Mouse (Mus musculus): Measurements from ENCODE around the gene Mfsd7a.
A peak's percentile ranks its signal among the peaks of the same experiment; 100 is the strongest.
"Not testable (repeated sequence)": the region's sequence is repeated elsewhere in the genome, so short reads cannot be mapped to it uniquely, and the experiment has no call there.

The Mfsd7a gene

DNA sequence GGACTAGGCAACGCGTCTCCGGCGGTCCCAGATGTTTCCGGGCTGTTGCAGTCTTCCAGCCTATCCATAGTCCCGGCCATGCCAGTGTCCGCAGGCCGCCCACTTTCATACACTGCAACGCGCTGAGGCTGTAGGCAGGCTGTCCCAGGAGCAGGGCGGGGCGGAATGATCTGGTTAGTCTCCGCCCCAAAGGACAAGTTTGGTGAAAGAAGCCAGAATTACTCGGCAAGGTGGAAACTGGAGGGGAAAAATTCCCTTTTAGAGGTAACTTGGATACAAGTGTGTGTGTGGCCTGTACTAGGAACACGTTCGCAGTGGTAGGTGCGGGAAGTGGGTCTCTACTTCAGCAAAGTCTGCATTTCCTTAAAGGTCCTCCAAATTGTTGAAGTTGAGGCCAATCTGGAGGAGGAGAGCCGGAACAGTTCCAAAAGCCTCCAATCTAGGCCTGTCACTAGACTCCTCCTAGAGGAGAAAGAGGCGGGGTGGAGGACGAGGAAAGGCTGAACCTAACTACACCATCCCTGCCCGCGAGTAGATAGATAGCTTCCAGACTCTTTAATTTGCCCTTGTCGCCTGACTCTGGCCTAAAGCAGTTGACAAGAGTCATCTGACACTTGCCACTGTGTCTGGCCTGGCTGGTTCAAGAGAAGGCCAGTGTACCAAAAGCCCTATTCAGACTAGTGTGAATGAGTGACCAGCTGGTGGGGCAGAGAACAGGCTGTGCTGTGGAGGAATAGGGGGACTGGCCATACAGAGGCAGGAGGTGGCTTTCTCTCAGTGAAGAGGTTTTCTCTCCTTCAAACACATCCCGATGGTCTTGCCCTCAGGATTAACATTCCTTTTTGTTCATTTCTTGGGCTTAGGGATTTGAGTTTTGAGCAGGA is at the start of gene Mfsd7a:
Gene Mfsd7a, minus strand, starts transcription at position 107 of the 884 bp plus-strand sequence.
- DNase-seq, result peak; percentile 86

DNA sequence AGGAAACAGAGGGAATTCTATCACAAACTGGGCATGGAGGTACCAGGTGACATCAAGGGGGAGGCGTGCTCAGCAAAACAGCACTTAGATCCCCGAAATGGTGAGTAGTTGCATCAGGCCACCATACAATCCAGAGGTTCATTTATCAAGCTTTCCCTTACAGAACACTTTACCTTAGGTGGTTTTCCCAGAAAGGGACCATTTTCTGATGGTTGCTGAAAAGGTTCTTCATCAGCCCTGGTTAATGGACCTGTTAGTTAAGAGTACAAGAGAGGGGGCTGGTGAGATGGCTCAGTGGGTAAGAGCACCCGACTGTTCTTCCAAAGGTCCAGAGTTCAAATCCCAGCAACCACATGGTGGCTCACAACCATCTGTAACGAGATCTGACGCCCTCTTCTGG is 37.5 kb upstream of the Mfsd7a start:
- DNase-seq, result not testable (repeated sequence)

DNA sequence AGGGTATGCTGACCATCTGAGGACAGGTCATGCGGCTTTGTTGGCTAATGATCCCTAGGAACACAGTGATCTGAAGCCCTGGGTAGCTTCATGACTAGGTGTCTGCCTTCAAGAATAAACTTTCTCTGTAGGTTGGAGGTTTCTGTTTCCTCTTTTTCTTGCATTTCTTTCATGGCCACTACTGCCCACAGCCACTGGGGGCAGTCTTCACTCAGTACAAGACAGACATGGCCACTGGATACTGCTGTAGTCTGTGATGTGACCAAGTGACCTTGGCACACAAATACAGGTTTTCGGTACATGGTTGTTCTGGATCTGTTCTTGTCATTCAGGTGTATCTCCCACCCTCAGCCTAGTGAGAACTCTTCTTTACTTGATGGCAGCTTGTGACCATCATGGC is 36.5 kb upstream of the Mfsd7a start:
- DNase-seq, result peak; percentile 32

DNA sequence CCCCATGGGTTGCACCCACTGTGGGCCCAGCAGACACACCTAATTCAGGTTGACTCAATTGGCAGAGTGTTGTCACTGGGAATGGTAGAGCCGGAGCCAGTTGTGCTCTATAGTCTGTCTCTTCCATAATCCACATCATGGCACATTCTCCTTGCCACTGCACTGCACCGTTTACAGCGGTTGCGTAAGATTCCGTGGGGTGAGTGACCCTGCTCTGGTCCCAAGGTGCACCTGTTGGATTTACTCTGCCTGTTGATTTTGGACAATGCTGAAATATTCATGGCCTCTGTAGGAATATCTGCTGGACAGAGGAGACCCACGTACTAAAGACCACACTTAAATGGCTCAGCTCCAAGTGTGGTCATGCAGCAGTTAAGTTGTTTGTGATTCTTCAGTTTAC is 34.3 kb upstream of the Mfsd7a start:
- no peak for DNase-seq

DNA sequence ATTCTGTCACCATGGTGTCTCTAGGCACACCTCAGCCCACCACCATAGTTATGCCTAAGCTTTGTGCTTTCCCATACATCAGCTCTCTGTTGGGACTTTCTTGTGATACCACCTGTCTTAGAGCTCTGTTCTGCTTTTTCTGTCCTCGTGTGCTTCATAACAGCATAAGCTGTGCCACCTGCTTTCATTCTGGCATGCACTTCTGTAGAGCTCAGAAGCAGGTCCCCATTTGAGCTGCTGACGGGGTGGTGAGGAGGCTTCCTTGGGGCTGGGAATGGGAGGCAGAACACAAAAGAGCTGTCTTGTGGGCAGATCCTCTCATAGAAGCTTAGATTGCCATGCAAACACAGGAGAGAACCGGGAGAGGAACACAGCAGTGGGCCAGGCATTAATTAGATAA is 27.3 kb upstream of the Mfsd7a start:
- no peak for DNase-seq

DNA sequence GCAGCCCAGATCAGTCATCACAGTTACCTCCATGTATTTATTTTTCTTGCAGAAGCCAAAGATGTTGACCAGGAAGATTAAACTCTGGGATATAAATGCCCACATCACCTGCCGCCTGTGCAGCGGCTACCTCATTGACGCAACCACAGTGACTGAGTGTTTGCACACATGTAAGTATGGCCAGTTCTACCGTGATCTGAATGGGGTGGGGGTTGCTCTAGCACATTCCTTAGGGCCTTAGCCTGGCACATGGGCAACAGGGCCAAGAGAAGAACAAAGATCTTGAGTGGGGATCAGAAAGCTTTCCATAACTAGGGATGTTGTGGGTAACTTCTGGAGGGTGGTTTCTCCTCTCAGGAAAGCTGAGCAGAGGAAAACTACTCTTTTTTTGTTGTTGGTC is 25.0 kb upstream of the Mfsd7a start:
- no peak for DNase-seq

DNA sequence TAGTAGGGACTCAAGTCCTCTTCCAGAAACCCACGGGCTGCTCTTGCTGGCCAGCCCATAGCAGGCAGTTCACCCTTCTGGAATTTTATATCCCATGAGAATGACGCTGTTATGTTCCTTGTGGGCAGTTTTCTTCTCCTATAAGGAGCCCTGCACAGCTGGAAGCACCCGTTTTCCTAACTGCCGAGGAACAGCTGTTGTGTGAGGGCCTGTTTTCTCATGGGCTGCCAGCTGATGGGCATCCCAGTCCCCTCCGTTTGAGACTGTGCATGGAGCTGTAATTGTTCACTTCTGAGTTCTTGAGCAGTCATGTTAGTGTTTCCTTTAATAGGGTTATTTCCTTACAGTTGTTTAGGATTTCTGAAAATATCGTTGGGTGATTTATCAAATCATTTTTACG is 20.9 kb upstream of the Mfsd7a start:
- no peak for DNase-seq

DNA sequence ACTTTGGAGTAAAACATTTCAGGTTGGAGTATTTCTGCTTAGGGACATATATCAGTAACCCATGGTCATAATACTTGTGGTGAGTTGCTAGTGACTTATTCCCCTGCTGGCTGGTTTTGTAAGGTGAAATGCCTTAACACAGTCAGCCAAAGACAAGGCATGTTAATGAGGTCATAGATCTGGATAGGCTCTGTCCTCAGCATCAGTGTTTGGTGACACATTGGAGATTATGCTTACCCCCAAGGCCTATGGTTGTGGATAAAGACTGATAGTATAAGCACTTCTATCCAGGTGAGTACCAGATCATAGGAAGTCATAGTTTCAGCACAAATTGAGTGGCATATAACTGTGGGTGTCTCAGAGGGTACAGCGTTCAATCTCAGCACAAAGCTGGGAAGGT is 18.0 kb upstream of the Mfsd7a start:
- DNase-seq, result no peak

DNA sequence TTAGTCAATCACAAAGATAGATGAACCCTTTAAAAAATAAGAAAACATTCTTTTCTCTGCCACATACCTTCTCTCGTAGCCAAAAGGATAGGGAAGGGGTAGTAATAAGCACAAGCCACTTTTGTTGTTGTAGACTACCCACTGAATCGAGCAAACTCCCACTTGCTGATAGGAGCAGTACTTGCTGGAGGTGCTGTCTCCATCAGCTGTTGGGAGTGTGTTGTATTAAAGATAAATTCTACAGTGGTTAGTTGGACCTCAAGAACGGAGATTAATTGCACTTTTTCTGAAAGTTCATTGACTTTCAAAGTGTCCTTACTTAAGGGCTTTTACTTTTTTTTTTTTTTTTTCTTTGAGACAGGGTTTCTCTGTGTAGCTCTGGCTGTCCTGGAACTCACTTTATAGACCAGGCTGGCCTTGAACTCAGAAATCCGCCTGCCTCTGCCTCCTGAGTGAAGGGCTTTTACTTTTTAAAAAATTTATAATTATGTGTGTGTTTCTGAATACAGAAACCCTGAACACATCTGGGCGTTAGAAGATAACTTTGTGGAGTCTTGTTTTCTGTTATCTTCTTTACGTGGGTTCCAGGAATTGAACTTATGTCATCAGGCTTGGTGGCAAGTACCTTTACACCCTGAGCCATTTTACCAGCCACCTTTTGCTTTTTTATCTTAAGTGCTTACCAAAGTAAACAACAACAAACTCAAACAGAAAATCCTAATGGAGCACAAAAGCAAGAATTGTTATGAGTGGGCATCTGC is 16.6 kb upstream of the Mfsd7a start:
- DNase-seq, result no peak

DNA sequence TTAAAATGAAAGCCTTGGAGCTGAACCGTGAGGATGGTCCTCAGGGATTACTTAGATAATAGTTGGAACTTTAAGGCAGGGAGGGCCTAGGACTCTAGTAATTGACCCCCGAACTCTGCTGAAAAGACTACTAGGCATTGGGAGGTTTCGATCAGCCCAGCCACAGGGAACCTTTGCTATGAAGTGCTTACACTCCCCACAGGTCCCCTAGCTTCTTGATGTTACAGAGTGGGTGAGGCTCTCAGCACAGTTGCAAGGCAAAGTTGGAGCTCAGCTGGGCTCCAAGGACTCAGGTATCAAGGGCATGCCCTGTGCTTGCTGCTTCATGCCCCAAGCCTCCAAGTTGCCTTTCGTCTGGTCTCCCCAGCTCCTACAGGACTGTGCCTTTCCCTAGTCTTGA is 13.8 kb upstream of the Mfsd7a start:
- peak; percentile 11 for DNase-seq

DNA sequence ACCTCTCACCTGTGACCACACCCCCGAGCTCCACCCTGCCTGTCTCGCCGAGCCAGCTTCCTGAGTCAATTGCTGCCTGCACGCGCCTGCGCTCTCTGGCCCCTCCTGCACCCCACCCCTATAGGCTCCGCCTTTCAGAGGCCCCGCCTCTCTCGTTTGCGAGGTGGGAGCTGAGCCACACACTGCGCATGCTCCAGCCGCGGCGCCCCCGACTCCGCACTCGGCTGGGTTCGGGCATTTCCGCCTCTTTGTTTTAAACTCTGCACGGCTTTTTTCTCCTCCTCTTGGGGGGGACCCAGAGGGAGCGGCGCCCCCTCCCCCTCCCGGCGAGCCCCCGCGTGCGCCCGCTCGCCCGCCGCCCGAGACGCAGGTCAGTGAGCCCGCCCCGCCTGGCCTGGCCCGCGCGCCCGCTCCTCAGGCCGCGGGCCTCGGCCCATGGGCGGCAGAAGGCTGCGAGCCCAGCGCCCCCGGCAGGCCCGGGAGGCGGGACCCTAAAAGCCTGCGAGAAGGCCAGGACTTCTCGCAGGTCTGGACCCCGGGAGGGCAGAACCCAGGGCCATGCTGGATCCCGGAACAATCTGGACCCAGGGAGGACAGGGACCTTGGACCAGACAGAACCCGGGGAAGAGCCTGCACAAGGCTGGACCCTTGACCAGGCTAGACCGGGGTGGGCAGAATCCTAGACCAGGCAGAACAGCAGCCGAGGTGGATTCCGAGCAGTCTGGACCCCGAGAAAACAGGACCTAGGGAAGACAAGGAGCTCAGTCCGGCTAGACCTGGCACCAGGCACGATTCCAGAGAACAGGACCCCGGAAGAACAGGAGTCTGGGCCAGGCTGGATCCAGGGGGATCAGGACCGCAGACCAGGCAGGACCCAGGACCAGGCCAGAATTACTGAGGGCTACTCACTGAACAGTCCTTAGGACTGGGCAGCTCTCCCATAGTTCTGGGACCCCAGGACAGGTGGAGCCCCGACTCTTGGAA is 12.7 kb upstream of the Mfsd7a start, which contains the start of gene Pcgf3:
Gene Pcgf3, plus strand, starts transcription at position 151 of the 984 bp plus-strand sequence.
- DNase-seq, result peak; percentile 99

DNA sequence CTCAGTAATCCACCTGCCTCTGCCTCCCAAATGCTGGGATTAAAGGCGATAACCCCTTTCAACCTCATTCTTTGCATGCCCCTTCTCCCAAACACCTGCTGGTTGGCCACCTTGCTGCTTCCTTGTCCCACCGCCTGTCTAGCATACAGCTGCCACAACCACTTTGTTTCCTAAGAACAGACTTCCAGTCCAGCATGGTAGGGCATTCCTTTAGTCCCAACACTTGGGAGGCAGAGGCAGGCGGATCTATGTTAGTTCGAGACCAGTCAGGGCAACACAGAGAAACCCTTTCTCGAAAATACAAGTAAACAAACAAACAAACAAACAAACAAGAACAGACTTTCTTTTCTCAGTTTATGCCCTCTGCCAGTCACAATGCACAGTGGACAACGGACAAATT is 11.8 kb upstream of the Mfsd7a start:
- no peak for DNase-seq

DNA sequence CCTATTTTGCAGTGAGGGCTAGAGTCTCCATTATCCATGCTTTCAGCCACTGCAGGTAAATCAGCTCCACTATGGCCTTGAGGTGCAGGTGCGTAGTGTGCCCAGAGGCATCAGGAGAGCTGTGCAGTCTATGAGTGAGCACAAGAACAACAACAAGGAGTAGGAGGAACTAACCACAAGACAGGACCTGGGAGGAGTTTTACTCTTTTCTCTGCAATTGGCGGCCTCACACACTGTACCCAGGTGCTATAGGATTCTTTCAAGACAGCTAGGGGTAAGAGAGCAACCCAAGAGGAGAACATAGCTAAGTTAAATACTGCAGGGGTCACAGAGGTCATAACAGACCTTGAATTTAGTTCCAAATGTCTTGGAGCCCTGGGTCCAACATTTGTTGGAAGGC is 10.0 kb upstream of the Mfsd7a start:
- no peak for DNase-seq

DNA sequence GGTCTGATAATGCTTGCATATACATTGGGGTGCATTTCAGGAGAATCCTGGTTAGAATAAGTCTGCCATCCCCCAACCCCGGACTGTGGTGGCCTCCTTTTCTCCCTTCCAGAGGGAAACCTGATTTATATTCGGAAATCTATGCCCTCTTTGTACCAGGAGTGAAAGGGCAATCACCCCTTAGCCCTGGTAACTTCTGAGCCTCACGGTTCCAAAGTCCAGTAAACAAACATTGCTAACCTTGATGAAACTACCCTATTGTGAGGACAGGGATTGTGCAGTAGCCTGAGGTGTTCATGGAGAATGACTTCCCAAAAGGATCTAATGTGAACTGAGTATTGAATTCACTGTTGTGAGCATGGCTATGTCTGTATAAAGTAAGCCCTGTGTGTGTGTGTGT is 5.4 kb upstream of the Mfsd7a start:
- peak; percentile 41 for DNase-seq

DNA sequence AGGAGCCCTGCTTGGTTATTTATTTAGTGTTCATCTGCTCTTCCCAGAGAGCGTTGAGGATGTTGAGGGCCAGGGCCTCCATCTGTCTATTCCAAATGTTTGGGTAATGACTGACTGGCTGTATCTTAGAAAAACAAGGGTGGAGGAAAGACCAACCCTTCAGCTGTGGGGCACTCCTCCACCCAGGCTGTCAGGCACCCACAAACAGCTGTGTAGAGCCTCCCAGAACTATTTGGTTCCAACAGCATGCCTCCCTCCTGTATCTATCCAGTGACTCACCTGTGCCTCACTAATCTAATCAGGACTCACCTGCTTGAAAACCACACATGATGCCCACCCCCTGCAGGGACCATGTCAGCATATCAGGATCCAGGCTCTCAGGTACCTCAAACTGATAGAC is 3.7 kb upstream of the Mfsd7a start:
- DNase-seq, result no peak

DNA sequence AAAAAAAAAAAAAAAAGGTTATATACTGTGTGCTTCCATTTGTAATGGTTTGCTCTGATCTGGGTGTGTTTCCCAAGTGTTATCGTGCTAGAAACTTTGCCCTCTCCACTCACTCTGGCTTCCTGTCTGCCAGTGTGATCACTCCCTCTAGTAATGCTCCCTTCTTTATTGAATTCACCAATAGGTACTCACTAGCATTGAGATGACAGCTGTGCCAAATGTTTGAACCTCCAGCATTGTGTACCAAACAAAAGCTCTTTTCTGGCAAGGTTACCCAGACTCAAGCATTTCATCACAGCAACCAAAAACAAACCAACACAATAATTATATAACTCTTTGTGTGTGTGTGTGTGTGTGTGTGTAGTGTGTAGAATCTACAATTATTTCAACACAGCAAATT is 2.9 kb upstream of the Mfsd7a start:
- DNase-seq, result no peak

DNA sequence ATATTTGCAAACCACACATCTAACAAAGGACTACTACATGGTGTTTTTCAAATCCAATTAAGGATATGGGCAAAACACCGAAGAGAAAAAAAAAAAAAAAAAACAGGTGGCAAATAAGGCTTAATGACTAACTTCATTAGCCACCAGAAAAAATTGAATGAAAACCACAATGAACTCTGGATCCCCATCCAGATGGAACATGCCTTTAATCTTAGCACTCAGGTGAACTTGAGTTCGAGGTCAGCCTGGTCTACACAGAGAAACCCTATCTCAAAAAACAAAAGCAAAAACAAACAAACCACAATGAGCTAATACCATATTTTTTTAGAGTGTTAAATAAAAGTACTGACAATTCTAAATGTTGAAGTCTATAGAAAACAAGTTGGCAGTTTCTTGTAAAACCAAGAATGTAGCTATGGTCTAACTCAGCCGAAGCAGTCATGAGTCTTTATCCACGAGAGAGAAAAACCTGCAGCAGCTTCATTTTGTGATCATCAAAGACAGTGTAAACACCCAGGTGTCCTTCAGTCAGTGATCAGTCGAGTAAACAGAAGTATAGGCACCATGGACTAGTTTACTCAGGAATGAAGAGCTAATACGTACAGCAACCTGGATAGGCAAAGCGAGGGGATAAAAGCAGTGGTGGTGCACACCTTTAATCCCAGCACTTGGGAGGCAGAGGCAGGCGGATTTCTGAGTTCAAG is 2.3 kb upstream of the Mfsd7a start:
- no peak for DNase-seq

DNA sequence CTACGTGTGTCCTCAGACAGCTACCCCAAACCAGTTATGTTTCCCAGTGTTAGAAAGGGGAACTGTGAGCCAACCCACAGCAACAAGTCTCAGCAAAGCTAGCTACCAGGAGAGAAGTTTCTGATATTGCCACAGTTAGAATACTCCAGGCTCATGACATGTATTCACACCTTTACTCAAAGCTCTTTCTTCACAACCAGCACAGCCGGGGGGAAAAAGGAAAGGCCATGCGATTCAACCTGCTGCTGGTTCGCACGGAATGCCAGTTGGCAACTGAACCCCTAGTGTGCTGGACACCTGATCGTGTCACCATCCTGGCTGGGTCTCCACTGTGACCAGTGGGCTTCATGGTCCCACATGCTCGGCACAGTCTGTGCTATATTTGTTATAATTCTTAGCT is 834 bp downstream of the Mfsd7a start:
- DNase-seq, result no peak

DNA sequence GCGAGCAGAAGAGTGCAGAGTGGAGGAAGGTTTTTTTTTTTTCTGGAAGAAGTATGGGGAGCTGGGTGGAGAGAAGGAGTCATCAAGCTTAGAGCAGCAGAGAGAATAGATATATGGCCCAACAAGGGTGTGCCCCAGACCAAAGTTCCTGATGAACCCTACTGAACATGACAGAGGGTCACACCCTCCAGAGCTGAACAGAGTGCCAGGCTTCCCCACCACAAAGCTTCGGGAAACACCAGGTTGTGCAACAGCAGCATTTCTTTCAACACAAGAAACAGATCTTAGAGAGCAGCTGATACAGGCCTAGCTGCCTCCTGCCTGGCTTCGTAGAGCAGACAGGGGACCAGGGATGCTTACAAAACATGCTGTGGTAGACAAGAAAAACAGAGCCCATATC is 1.7 kb downstream of the Mfsd7a start:
- DNase-seq, result no peak

DNA sequence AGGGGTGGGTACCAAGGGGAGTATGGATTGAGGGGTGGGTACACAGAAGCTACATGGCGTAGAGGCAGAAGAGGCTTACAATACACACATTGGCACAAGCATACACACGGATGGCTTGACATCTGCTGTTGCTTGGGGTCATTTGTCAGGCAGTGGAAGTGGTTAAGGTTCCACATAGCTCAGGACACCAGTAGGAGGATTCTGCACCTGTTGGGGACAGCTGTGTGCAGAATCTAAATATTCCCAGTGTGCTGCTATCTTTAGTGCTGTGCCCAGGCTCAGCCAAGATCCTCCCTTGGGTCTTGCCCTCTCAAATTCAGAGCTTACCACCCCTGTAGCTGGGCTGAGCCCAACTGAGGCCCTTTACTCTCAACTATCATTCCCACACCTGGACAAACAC is 12.6 kb downstream of the Mfsd7a start:
- no peak for DNase-seq

DNA sequence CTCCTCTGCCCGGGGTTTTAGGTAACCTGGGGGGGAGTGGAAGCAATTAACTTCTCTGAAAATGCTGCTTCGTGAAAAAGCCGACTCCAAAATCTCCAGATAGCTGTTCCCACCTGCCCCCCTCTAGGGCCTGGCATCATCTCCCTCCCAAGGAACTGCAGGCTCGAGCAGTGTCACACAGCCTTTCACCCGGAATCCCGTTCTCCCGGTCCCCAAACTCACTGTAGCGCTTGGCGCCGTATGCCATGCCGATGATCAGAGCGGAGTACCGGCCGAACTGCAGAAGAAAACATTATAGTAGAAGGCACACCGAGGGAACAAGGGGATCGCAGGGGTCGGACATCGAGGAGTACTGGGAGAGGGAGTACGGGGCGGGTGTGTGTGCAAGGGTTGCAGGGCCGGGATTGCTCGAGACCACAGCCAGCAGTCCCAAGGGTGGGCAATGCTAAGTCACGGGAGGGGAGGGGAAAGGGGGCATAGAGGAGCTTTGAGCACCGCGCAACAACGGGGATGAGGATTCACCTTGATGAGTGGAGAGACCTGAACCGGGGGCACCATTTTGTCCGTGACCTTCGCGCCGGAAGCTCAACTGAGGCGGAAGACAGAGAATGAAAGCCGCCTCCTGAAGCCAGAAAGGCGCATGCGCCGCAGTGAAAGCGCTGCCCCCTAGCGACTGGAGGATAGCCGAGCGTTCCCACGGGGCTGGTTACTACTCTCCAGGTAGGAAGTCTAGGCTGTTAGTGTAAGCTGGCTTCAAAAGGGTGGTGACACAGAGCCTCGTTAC is 14.7 kb downstream of the Mfsd7a start, which contains the start of gene Atp5k:
Gene Atp5k, minus strand, starts transcription at position 645 of the 784 bp plus-strand sequence.
- DNase-seq, result peak; percentile 96
